Mouse (Mus musculus) thymus, postnatal 14 days (tissue): Measurements from ENCODE around the gene Wsb2.
A peak's percentile ranks its signal among the peaks of the same experiment; 100 is the strongest.
"Not testable (repeated sequence)": the region's sequence is repeated elsewhere in the genome, so short reads cannot be mapped to it uniquely, and the experiment has no call there.

Source experiments
- DNase-seq: peaks from one replicate; pipeline ENCODE4 v3.0.0; 2021

Gene Wsb2

DNA sequence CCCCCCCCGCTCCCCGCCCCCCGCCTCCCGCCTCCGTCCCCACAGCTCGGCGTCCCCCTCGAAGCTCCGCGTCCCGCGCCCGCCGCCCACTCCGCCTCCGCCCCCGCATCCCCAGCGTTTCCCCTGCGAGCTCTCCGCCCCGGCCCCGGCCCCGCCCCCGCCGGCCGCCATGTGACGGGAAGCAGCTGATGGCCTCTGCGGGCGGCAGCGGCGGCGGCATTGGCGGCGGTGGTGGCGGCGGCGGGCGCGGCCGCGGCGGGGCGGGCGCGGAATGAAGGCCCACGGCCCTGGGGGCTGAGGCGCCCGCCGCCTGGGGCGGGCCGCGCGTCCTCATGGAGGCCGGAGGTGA lies at the start of gene Wsb2:
TSS of gene Wsb2 (plus strand) at position 176 of the 349 bp plus-strand sequence.
- peak; percentile 93 for DNase-seq

DNA sequence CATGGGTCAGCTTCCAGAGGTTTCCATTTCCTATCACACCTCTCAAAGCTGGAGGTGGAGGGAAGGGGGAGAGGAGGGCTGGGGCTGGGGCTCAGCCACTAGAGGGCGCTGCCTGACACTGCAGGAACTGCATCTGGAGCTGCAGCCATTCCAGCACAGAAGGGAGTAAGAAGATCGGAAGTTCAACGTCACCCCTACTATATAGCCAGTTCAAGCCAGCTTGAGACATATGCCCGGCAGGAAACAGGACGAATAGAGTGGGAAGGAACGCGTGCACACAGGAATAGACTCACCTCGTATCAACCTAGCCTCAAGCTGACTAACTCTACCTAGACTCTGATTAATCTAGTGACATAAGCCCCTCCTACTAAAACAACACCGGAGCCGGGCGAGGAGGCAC lies 49.4 kb upstream of the Wsb2 start:
- peak; percentile 80 for DNase-seq

DNA sequence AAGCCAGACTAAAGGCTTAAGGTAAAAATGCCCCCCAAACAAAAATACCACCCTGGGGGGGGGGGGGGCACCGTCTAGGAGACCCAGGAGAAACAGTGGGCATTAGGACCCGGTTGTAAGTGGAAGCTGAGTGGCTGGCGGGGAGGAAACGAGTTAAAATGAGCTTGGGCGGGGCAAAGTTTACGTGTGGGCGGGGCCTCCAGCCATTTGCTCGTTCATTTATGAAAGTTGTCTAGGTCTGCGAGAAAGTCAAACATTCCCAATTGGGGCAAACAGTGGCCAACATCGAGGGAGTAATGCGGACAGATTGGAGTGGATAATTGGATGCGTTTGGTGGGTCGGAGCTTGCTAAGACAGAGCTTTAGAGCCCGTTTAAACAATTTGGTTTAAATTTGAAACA lies 43.7 kb upstream of the Wsb2 start:
- DNase-seq = peak; percentile 26

DNA sequence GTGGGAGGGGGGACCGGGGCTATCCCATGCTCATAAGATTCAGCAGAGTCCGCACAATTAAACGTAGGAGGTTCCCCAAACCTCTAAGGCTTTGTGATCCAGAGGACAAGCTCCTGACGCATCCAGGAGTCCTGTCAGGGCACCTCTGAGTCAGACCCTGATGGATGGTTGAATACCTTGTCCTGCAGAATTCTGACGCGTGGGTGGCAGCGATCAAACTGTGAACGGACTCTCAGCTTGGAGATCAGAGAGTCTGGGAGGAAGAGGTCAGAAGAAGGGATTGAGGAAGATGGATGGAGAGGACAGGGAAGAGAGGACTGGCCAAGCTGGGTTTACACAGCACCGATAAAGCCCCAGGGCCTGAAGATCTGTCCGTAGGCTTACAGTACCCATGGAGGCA lies 43.2 kb upstream of the Wsb2 start:
- DNase-seq = no peak

DNA sequence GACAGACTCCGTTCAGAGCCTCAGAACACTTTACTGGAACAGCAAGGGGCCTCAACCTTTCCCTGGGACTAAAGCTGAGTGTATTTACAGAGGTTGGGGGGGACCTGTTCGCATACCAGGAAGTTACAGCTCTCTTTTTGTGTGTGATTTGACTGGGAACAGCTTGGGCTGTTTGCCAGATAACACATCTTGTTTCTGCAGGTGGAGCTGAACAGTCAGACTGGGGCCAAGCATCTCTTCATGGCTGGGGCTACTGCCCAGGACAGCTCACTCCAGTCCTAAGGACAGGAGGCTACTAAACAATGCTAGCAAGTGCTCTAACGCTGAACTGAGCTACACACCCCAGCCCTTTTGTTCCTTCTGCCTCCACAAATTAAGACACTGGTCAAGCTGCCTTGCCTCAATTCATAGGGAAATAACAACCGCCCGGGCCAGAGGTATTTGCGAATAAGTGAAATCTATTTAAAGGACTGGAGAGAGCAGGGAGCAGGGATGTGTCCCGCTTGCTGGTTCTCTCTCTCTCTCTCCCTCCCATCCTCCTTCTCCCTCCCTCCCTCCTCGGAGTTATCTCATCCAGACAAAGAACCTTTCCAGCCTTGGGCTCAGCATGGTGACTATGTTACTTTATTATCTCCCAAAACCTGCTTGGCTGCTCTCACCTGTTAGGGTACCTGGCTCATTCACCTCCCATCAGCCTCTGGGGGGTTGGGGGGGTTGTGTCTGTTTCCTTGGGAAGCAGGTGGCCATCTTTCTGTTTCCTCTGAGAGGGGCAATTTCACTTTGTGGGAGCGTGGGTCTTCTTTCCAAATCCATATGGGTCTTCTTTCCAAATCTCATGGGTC lies 42.3 kb upstream of the Wsb2 start:
- DNase-seq = no peak

DNA sequence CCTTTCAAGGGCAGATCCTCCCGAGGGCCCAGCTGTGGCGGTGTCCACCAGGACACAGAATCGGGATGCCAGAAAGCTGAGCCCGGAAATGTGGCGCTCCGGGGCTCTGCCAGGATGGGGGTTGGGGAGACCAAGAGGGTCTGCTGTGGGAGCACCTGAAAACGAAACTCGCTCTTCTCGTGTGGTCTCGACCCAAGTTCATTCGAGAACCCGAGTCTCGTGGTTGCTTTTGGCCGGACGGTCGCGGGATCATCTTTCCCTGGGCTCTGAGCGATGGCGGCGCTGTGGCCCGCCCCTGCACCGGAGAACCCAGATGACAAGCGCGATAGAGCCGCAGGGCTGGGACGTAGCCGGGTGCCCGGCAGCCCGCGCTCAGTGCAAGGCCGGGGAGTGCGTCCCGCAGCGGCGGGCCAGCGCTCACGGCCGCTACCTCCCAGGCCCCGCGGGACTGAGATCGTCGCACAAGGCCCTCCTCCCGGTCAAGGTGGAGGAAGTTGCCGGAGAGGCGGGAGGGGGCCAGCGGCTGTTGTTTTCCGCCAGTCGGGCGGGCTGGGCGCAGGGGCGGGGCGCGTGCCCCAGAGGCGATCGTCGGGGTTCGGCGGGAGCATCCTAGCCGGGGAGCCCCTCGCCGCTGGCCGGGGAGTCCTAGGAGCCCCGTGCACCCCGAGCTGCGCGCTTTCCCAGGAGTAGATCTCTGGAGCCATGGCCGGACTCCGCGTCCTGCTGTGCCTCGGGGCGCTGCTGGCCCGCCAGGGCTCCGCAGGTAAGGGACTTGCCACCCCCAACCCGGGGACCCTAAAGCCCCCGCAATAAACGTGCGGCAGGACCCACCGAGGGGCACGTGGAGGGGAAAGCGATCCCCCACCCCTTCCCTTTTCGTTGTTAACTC lies 38.1 kb upstream of the Wsb2 start, which contains the start of gene Vsig10:
TSS of gene Vsig10 (plus strand) at position 343 of the 889 bp plus-strand sequence.
- DNase-seq = peak; percentile 28

DNA sequence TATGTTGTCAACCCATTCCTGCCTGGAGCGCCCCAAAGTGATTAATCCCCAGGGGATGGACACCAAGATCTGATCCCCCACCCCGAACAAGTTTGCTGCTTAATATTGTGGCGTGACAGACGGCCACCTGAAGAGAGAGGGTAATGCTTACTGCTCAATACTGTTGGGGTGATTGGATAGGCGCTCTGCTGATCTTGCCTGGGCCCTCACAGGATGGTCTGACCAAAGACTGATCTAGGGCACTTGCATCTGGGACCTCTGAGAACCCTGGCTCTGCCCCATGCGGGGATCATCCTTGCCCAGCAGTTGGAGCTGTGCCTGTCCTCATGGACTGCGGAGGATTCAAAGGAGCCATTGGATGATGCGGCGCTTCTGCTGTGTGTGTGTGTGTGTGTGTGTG lies 33.4 kb upstream of the Wsb2 start:
- DNase-seq = no peak

DNA sequence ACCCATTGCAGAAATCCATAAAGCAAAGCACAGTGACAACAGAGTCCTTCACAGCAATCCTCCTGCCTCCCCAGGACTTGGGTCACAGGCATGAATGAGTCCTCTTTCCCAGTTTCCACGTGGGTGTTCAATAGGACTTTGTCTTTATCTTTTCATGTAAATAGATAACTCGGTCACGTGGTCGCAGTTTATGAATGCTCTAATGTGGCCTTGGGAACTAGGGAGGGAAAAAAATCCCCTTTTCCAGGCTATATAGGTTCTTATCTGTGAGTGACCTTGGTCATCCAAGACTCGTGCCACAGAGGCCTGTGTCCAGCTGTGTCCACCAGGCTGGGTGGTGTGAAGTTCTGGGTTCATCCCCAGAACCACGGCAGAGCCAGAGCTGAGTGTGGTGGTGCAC lies 30.7 kb upstream of the Wsb2 start:
- no peak for DNase-seq

DNA sequence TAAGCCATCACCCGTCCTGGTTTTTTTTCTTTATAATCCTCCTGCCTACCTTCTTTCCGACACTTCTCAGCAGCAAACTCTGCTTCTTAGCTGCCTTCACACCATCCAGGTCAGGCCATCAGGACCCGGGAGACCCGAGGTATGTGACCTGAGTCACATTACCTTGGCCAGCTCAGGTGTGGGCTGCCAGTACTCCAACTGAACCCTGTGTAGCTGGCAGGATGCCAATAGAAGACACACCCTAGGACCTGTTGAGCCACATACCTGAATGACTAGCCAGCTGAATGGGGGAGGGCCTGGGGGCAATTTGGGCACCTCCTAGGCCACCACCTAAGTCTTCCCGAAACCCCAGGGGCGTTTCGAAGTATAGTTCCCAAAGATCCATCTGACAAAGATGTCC lies 26.6 kb upstream of the Wsb2 start:
- DNase-seq = no peak

DNA sequence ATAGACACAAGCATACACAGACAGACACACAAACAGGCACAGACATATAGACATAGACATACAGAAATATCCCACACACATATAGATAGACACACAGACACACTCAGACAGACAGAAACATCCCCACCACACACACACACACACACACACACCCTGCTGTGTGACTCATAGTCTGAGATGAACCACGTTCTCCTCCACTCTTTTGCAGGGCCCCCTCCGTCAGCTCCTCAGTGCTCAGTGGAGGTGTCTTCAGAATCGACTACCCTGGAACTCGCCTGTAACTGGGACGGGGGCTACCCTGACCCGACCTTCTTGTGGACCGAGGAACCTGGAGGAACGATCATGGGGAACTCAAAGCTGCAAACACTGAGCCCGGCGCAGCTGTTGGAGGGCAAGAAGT lies 19.1 kb upstream of the Wsb2 start:
- no peak for DNase-seq

DNA sequence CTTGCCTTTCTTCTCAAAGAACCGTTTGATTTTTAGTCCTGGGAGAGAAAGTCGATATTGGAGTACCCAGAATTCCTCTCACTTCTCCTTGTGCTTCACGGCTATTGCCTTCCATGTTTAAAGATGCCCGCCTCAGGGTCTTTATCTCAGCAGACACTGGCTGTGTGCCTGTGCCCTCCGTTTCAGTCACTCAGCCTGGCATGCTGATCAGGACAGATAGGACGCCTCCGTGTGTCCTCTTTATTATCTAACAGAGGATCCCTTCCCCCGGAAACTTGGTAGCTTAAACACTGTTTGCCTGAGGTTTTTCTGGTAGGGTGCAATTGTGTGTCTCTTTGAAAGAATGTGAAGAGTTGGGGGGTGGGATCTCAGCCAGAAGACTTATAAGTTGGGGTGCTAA lies 18.6 kb upstream of the Wsb2 start:
- no peak for DNase-seq

DNA sequence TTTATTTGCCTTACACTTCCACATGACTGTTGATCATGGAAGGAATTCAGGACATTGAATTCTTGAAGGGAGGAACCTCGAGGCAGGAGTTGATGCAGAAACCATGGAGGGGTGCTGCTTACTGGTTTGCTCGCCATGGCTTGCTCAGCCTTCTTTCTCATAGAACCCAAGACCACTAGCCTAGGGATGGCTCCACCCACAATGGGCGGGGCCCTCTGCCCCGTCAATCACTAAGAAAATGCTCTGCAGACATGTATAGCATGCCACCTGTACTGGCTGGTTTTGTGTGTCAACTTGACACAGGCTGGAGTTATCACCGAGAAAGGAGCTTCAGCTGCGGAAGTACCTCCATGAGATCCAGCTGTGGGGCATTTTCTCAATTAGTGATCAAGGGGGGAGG lies 17.0 kb upstream of the Wsb2 start:
- no peak for DNase-seq

DNA sequence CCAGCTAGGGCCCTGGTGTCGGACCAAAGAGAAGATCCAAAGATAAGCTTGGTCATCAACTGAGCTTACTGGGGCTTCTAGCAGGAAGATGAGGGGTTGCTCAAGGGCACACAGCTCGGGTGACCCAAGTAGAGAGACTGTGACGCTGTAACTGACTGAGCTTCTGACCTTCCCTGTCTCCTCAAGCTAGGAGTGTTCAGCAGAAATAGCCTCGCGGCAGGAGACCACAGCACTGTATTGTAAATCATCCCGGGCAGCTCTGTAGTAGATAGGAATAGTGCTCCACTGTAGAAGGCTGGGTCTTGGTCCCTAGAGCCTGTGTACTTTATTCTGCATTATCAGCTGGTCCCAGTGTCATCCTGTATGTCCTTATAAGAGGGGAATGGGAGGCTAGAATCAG lies 15.2 kb upstream of the Wsb2 start:
- no peak for DNase-seq

DNA sequence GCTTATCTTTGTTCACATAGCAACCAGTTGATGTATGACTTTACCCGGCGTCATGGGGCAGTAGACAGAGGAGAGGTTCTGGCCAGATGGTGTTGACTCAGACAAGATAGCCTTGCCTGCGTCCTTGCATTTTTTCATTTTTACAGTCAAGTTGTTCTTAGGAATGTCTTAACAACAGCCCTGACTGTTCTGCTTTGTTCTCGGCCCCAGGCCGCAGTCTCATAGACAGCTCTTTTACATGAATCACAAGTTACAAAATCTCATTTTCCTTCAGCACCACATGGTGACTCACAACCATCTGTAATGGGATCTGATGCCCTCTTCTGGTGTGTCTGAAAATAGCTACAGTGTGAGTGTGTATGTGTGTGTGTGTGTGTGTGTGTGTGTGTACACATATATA lies 12.6 kb upstream of the Wsb2 start:
- DNase-seq = not testable (repeated sequence)

DNA sequence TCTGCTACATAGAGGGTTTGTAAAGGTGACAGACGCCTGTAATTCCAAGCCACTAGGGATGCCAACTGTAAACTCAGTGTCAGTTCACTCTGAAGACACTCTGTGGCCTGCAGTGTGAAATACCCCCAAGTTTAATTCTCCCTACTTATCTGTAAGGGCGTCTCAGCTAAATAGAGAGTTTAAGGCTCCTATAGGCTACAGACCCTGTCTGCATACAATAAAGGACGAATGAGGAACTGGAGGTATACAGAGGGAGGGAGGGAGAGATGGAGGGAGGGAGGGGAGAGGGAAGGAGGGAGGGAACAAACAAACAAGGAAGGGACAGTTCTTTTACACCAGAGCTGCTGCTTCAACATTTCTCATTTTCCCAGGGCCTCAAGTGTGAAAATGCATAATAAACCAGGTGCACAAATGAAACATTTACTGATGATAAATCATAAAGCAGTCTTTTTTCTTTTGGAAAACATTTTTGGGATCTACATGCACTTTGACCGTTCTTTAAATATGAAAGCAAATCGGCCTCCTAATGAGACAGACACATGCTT lies 11.6 kb upstream of the Wsb2 start:
- no peak for DNase-seq

DNA sequence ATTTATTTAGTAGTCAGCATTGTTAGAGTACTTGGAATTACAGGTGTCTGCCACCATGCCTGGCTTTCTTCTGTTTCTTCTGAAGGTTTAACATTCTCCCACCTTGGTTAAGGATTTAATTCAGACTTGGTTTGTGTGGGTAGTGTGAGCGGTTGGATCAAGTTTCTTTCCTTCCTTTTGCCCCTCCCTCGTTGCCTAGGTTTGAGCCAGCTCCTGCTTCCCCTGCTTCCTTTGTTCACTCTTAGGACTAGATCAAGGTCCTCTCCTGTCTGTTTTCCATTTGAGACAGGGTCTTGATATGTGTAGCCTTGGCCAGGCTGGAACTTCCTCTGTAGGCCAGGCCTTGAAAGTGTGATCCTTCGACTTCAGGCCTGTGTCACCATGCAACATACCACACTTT lies 10.8 kb upstream of the Wsb2 start:
- no peak for DNase-seq

DNA sequence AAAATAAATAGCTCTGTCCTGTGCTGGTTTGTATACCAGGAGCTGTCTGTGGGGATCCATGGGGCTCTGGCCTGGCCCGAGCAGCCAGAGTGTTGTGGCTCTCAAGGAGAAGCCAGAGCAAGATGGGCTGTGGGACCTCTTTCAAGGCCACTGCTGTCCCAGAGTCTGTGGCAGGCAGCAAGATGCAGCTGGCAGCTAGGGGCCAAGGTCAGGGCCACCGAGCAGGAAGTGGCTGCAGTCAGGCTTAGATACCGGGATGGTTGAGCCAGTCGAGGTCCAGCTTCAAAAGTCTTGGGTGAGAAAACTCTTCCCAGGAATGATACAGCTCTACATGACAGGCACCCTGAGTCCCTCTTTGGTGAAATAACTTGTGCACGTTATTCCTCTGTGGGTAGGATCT lies 10.1 kb upstream of the Wsb2 start:
- no peak for DNase-seq

DNA sequence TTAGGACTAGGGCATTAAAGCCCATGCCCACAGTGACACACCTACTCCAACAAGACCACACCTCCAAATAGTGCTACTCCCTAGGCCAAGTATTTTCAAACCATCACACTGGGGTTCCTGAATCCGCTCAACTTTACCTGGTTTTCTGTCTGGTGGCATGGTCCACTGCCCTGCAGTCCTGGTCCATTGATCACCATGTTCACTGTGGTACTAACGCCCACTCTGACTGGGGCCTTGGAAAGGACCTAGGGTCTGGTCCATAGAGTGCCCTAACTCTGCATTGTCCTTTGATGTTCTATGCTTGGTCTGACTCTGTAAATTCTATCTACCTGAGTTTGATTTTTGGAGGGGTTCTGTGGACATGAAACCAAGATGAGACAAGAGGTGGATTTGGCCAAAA lies 9.3 kb upstream of the Wsb2 start:
- no peak for DNase-seq

DNA sequence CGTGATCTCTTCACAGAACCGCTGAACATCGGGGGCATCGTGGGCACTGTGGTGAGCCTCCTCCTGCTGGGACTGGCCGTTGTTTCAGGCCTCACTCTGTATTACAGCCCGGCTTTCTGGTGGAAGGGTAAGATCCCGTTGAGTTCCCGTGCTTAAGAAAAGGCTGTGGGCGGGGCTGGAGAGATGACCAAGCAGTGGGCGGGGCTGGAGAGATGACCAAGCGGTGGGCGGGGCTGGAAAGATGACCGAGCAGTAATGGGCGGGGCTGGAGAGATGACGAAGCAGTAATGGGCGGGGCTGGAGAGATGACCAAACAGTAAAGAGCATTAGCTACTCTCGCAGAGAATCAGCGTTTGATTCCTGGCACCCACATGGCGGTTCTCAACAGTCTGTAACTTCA lies 8.8 kb upstream of the Wsb2 start:
- no peak for DNase-seq

DNA sequence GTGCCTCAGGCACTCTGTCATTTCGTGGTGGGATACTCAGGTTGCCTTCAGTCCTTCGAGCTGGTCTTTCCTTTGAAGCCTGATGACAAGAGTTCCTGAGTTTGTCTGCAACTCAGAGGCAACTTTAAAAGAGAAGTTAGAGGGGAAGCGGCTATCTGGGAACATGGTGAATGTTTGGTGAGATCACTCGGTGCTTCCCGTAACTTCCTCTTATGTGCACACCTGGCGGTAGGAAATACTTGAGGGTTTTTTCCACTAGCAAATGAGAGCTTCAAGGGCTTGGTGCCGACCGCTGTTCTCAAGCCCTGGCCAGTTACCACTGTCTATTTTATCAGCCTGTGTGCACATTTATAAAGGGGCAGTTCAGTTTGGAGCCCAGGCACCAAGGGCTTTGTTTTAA lies 3.0 kb upstream of the Wsb2 start:
- DNase-seq = no peak

DNA sequence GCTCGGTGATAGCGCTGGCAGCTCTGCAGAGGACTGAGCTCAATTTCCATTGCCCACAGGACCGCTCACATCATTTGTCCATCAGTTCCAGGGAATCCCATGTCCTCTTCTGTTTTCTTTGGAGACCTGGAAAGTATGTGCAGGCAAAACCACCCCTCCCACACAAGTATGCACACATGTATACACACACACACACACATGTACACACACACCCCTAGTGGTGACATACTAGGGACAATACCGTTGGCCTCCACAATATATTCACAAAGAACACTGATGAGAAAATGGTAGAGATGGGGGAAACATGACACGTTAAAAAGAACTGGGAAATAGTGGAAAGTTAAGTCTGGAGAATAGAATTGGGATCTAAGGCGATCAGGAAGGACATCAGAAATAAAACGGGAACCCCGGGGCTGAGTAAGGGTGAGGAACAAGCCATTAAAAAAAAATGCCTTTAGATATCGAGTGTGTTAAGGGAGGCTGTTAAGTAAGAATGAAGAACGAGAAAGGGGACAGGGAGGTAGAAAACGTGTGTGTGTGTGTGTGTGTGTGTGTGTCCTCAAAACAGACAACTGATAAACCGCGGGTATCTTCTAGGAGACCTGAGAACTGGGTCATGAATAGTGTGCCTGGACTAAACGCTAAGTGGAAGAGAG lies 1.3 kb upstream of the Wsb2 start:
- DNase-seq = no peak

DNA sequence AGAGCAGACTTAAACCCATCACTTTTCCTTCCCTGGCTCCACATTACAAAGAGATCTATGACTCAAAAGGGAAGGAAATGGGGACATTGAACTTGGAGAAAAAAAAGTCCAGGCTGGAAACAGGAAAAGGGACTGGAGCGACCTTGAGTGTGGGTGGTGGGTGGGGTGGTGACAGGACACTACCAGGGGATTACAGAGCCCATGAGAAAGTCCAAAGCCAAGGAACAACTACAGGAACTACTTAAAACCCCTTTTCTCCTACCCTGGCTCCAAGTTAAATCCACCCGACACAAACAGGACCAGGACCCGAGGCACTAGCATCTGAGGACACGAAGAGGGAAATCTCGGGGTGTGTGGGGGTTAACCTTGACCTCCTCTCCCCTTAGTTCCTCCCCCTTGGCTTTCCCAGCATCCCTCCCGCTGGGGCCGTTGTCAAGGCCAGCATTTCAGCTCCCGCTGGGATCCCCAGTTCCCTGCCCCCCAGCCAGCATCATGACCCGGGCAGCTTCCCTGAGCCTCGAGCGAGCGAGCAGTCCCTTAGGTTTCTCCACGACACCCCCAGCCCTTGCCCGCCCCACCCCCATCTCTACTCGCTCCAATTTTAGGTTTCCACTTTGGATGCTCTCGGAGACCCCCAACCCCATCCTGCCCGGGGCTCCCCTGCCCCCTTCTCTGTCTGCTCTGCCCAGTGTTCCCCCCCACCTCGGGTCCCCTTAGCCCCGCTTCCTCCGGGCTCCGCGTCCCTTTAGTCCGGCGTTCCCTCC lies 557 bp upstream of the Wsb2 start:
- DNase-seq = no peak
